Mouse (Mus musculus) stomach, embryonic 15.5 days (tissue): ENCODE results near the gene Neurl3. TPM values are rescaled to one million over a fixed set of nuclear protein-coding genes. Genes with fewer than 3 reads are reported as not detected.

ENCODE experiments used
- ATAC-seq: fragments of 200-750 bp; cut with Nextera tagmentation; 2 replicates; pipeline ENCODE4 v1.8.0; 2017; ENCODE audit warnings: low read depth, moderate number of reproducible peaks, moderate TSS enrichment; ENCODE audit not compliant: insufficient read depth, low FRiP score
- H3K27ac ChIP-seq: fragments of 300-500 bp; sonication (generic); 2 replicates; pipeline ENCODE4 v1.5.1; 2015; ENCODE audit warnings: mild to moderate bottlenecking, inconsistent platforms
- H3K27me3 ChIP-seq: fragments of 300-500 bp; sonication (generic); replicated peaks from 2 replicates; pipeline ENCODE4 v1.6.1; 2015; ENCODE audit warnings: inconsistent platforms
- H3K36me3 ChIP-seq: fragments of 300-500 bp; sonication (generic); 2 replicates; pipeline ENCODE4 v1.6.1; 2015; ENCODE audit warnings: inconsistent platforms
- H3K4me1 ChIP-seq: fragments of 300-500 bp; sonication (generic); 2 replicates; pipeline ENCODE4 v1.6.1; 2015; ENCODE audit warnings: inconsistent platforms
- H3K4me2 ChIP-seq: fragments of 300-500 bp; sonication (generic); 2 replicates; pipeline ENCODE4 v1.6.1; 2015; ENCODE audit warnings: mild to moderate bottlenecking, inconsistent platforms
- H3K4me3 ChIP-seq: fragments of 300-500 bp; sonication (generic); replicated peaks from 2 replicates; pipeline ENCODE4 v1.5.1; 2015; ENCODE audit warnings: inconsistent platforms
- H3K9ac ChIP-seq: fragments of 300-500 bp; sonication (generic); 2 replicates; pipeline ENCODE4 v1.6.1; 2015; ENCODE audit warnings: inconsistent platforms
- H3K9me3 ChIP-seq: fragments of 300-500 bp; sonication (generic); 2 replicates; pipeline ENCODE4 v1.6.1; 2016; ENCODE audit warnings: inconsistent platforms
- WGBS: fragments of 180-500 bp; shearing (Covaris S2); methylation state at CpG from one replicate; pipeline ENCODE4 v1.1.7; 2015; 5-methylcytosine and 5-hydroxymethylcytosine counted together
- polyA plus RNA-seq: library from polyadenylated mRNA; unstranded; fragments of >200 nt; fragmentation: Nextera tagmentation; extraction: Ambion mirVana; gene quantifications from 2 replicates; pipeline ENCODE4 v1.2.1, GENCODE M21; 2015

Neurl3 gene
- polyA plus RNA-seq, 1 experiment from 2014 or later: 15.6 TPM

DNA sequence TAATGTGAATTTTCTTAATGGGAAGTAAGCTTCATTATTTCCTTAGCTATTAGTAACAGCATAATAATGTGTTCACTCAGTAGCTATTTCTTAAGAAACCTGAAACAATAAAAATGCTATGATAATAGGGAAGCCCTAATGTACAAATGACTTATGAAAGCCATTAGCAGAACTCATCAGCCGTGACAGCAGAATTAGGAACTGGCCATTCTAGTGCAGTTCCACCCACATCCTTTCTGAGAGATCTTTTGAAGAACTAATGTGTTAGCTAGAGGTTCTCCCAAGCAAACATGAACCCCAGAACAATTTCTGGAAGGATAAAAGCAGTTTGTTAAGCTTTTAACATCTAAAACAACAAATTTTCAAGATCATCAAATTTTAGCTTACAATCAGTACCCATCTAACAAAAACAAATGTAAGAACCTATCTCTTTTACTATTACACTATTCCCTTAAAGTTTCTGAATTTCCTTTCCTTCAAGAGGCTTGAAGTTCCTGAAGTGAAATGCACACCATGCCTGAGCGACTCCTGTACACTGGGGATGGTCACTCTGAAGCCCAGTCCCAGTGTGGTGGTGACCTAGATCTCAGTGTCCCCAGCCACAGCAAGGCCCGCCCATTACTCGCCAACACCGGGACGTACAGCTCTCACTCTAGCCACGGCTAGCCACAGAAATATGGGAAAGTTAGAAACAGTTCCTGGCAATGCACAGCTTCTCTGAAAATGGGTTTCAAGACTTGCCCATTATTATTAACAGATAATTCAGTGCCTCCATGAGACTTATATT lies 43.4 kb downstream of the Neurl3 start:
- Histone ChIP-seq H3K27ac (no peak overlapping the region), H3K36me3 (0 out of 2 replicates have a peak, but pooled peaks cover 3% of the 10 kb centered on the region), H3K9me3 (no peaks in the 10 kb centered on the region), H3K4me1 (no peaks in the 10 kb centered on the region), H3K4me2 (no peak overlapping the region), H3K27me3 (no peaks in the 10 kb centered on the region), H3K4me3 (no peak overlapping the region), H3K9ac (no peak overlapping the region)
- WGBS: 82% methylated on average over 7 of the region's 7 CpGs
- no peak for ATAC-seq

DNA sequence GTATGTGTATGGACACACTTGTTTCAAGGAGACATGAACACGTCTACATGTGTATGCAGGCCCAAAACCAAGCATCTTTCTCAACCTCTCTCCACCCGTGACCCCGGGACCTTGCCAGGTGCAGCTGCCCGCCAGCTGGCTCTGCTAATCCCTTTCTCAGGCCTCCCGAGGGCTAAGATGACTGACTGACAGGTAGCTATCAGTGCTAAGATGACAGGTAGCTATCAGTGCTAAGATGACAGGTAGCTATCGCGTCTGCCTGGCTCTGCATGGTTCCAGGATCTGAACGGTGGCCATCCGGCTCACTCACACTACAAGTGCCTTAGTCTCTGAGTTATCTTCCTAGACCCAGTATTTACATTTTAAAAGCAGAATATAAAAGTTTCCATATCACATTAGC lies 46.0 kb downstream of the Neurl3 start:
- 81% methylated on average over 9 of the region's 9 CpGs for WGBS
- H3K27ac ChIP-seq: no peak overlapping the region
- H3K4me1 ChIP-seq: no peaks in the 10 kb centered on the region
- no peak overlapping the region for H3K4me3 ChIP-seq
- no peak overlapping the region for H3K4me2 ChIP-seq
- no peak overlapping the region for H3K9ac ChIP-seq
- H3K36me3 ChIP-seq: peaks cover 3% of the 10 kb centered on the region; the same call in 1 of the 2 replicates
- no peak for ATAC-seq
- no peaks in the 10 kb centered on the region for H3K9me3 ChIP-seq
- H3K27me3 ChIP-seq: no peaks in the 10 kb centered on the region

DNA sequence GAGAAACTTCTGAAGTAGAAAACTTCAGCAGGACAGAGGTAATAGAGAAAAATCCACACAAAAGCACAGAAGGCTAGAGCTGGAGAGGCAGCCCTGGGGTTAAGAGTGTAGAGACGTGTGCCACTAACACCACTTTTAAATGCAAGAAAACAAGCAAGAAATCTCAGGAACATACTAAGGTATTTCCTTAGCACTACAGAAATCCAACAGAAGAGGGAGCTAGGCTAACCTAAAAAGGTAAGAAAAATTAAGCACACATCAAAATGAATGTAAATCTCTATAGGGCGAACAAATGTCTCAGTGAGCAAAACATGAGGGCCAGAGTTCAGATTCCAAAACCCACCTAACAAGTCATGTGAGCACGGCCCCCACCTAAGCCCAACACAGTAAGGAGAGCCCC lies 49.8 kb downstream of the Neurl3 start:
- H3K4me1 ChIP-seq: no peaks in the 10 kb centered on the region
- H3K27me3 ChIP-seq: no peaks in the 10 kb centered on the region
- no peak for ATAC-seq
- WGBS: 82% methylated on average over 3 of the region's 3 CpGs
- H3K9me3 ChIP-seq: no peaks in the 10 kb centered on the region
- H3K9ac ChIP-seq: no peak overlapping the region
- no peak overlapping the region for H3K27ac ChIP-seq
- no peak overlapping the region for H3K4me3 ChIP-seq
- peaks cover 7% of the 10 kb centered on the region; the same call in 1 of the 2 replicates for H3K36me3 ChIP-seq
- no peak overlapping the region for H3K4me2 ChIP-seq

Other genes with a start within 250 kb of the Neurl3 start
- 13.0 TPM in 2 replicates for gene Hs6st1, start 206.3 kb downstream of the Neurl3 start, polyA plus RNA-seq
- gene Uggt1, start 30.0 kb downstream of the Neurl3 start, polyA plus RNA-seq: 52.8 and 60.3 TPM in 2 replicates
- 3.5 and 4.7 TPM in 2 replicates for gene Arid5a, start 33.1 kb upstream of the Neurl3 start, polyA plus RNA-seq
- gene Kansl3, start 94.5 kb upstream of the Neurl3 start, polyA plus RNA-seq: 36.4 and 37.4 TPM in 2 replicates
- 0.84 and 0.91 TPM in 2 replicates for gene Fer1l5, start 97.6 kb upstream of the Neurl3 start, polyA plus RNA-seq
- gene Lman2l, start 170.6 kb upstream of the Neurl3 start, polyA plus RNA-seq: 41.8 and 42.1 TPM in 2 replicates
- 17.7 and 17.9 TPM in 2 replicates for gene Cnnm4, start 196.9 kb upstream of the Neurl3 start, polyA plus RNA-seq
- gene Cnnm3, start 237.2 kb upstream of the Neurl3 start, polyA plus RNA-seq: 3.6 and 4.3 TPM in 2 replicates